Mouse (Mus musculus): ENCODE results near the gene Gemin6. TPM values are rescaled to one million over a fixed set of nuclear protein-coding genes. Genes with fewer than 3 reads are reported as not detected.
"Not testable (repeated sequence)": the region's sequence is repeated elsewhere in the genome, so short reads cannot be mapped to it uniquely, and the experiment has no call there.

Gemin6 gene
- polyA plus RNA-seq, 1 experiment from 2014 or later = 26.8 TPM

GRCm38 (mm10) chr17:80199160-80199778 is 25.0 kb upstream of the Gemin6 start:
- no peak overlapping the region for H3K4me3 ChIP-seq (ENCODE audit: low read length)
- H3K4me2 ChIP-seq (ENCODE audit: low read depth, low read length) = no peak overlapping the region
- no peaks in the 10 kb centered on the region for H3K27me3 ChIP-seq (ENCODE audit: control insufficient read depth, insufficient read depth, low read length)
- H3K9ac ChIP-seq (ENCODE audit: low read length) = no peak overlapping the region
- WGBS = 95% methylated on average over 3 of the region's 3 CpGs
- H3K9me3 ChIP-seq (replicated peaks; ENCODE audit: control insufficient read depth, low read length) = no peaks in the 10 kb centered on the region
- H3K27ac ChIP-seq (ENCODE audit: low read length) = no peak overlapping the region
- no peaks in the 10 kb centered on the region for H3K4me1 ChIP-seq (ENCODE audit: control insufficient read depth, insufficient read depth, low read length)
- H3K36me3 ChIP-seq (ENCODE audit: control insufficient read depth, insufficient read depth) = peaks cover 37% of the 10 kb centered on the region
- ATAC-seq (replicated peaks; ENCODE audit: extremely low read depth, insufficient read depth, low FRiP score) = no peak

DNA sequence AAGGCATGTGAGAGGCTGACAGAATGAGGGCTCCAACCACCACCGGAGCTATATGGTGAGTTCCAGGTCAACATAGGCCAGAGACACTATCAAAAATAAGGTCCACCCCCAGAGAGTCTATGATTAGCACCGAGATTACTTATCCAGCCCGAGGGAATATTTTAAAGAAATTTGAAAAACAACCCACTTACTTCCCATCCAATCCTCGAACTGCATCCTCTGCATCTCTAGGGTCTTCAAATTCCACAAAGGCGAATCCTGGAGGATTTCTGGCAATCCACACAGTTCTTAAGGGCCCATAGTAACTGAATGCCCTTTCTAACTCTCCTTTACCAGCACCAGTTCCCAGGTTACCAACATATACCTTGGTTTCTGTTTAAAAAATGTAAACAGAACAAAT is 18.6 kb upstream of the Gemin6 start:
- Histone ChIP-seq H3K36me3 (ENCODE audit: control insufficient read depth, insufficient read depth) (peaks cover 28% of the 10 kb centered on the region), H3K4me2 (ENCODE audit: low read depth, low read length) (peak overlapping the region; percentile 89), H3K27ac (ENCODE audit: low read length) (no peak overlapping the region), H3K4me3 (ENCODE audit: low read length) (peak overlapping the region; percentile 84), H3K9me3 (replicated peaks; ENCODE audit: control insufficient read depth, low read length) (no peaks in the 10 kb centered on the region), H3K9ac (ENCODE audit: low read length) (peak overlapping the region; percentile 99), H3K27me3 (ENCODE audit: control insufficient read depth, insufficient read depth, low read length) (no peaks in the 10 kb centered on the region), H3K4me1 (ENCODE audit: control insufficient read depth, insufficient read depth, low read length) (peaks cover 10% of the 10 kb centered on the region)
- WGBS = 8% methylated on average over 5 of the region's 5 CpGs
- ATAC-seq (replicated peaks; ENCODE audit: extremely low read depth, insufficient read depth, low FRiP score) = no peak

DNA sequence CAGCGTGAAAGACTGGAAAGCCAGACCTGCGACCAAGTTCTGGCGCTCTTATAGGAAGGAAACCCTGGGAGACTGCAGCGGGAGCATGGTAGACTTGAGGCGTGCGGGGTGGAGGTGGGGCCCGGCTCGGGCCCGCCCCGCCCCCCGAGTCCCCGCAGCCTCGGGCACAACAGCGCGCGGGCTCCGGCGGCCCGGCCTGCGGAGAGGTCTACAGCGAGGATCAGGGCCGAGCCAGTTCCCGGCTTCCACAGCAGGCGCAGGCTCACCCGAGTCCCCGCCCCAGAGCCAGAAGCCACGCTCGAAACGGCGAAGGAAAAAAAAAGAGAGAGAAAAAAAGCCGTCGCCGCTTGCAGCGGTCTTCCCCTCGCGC is 18.0 kb upstream of the Gemin6 start:
- peak overlapping the region; percentile 84 for H3K4me3 ChIP-seq (ENCODE audit: low read length)
- H3K4me2 ChIP-seq (ENCODE audit: low read depth, low read length) = peak overlapping the region; percentile 89
- peak; percentile 47 for ATAC-seq (replicated peaks; ENCODE audit: extremely low read depth, insufficient read depth, low FRiP score)
- peak overlapping the region; percentile 99 for H3K27ac ChIP-seq (ENCODE audit: low read length)
- H3K27me3 ChIP-seq (ENCODE audit: control insufficient read depth, insufficient read depth, low read length) = no peaks in the 10 kb centered on the region
- peaks cover 25% of the 10 kb centered on the region for H3K36me3 ChIP-seq (ENCODE audit: control insufficient read depth, insufficient read depth)
- WGBS = under 1% methylated on average over 36 of the region's 36 CpGs
- H3K4me1 ChIP-seq (ENCODE audit: control insufficient read depth, insufficient read depth, low read length) = peaks cover 10% of the 10 kb centered on the region
- no peaks in the 10 kb centered on the region for H3K9me3 ChIP-seq (replicated peaks; ENCODE audit: control insufficient read depth, low read length)
- peak overlapping the region; percentile 99 for H3K9ac ChIP-seq (ENCODE audit: low read length)

- Histone ChIP-seq H3K9ac (ENCODE audit: low read length) (peak within 1 kb of the TSS; percentile 99), H3K27ac (ENCODE audit: low read length) (peak within 1 kb of the TSS; percentile 99), H3K9me3 (replicated peaks; ENCODE audit: control insufficient read depth, low read length) (no peaks in the 10 kb centered on the region), H3K4me1 (ENCODE audit: control insufficient read depth, insufficient read depth, low read length) (peaks cover 10% of the 10 kb centered on the region), H3K4me2 (ENCODE audit: low read depth, low read length) (peak within 1 kb of the TSS; percentile 89), H3K36me3 (ENCODE audit: control insufficient read depth, insufficient read depth) (peaks cover 24% of the 10 kb centered on the region), H3K4me3 (ENCODE audit: low read length) (peak within 1 kb of the TSS; percentile 84), H3K27me3 (ENCODE audit: control insufficient read depth, insufficient read depth, low read length) (no peaks in the 10 kb centered on the region)
- WGBS = under 1% methylated on average over 91 of the region's 95 CpGs
- peak; percentile 94 for ATAC-seq (replicated peaks; ENCODE audit: extremely low read depth, insufficient read depth, low FRiP score)
Measured at GRCm38 (mm10) chr17:80206671-80207581, 17.3 kb upstream of the Gemin6 start, which contains the start of the genes Srsf7 and Ttc39d. Srsf7 (minus strand) TSS chr17:80207307. Ttc39d (plus strand) TSS chr17:80207460.

DNA sequence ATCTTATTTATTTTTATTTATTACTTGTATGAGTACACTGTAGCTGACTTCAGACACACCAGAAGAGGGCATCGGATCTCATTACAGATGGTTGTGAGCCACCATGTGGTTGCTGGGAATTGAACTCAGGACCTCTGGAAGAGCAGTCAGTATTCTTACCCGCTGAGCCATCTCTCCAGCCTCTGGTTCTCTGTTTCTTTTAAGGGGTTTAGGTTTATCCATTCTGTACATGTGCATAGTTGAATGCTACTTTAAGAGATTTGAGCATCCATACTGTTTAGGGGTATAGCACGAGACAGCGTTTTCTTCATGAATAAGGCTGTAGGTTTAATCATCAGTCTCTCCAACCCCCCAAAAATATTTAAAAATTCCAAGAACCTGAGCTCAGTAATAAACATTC is 10.2 kb upstream of the Gemin6 start:
- not testable (repeated sequence) for H3K9ac ChIP-seq (ENCODE audit: low read length); H3K9me3 ChIP-seq (replicated peaks; ENCODE audit: control insufficient read depth, low read length); H3K27ac ChIP-seq (ENCODE audit: low read length); H3K36me3 ChIP-seq (ENCODE audit: control insufficient read depth, insufficient read depth); H3K4me2 ChIP-seq (ENCODE audit: low read depth, low read length); H3K27me3 ChIP-seq (ENCODE audit: control insufficient read depth, insufficient read depth, low read length); H3K4me1 ChIP-seq (ENCODE audit: control insufficient read depth, insufficient read depth, low read length); H3K4me3 ChIP-seq (ENCODE audit: low read length); ATAC-seq (replicated peaks; ENCODE audit: extremely low read depth, insufficient read depth, low FRiP score)
- 94% methylated on average over 4 of the region's 4 CpGs for WGBS

DNA sequence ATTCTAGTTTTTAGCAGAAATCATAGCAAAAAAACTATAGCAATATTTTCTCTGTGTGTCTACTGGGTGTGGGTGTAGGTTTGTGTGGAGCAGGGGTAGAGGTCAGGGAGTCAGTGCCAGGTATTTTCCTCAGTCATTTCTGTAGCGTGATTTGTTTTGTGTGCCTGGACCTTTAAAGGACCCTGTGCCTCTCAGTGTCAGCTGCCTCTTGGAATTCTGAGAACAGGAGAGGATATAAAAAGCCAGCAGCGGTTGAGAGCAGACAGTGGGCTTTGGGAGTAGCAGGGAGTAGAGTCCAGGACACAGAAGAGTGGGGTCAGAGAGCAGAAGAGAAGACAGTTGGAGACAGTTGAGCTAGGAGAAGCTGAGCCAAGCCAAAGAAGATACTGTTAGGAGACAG is 4.1 kb upstream of the Gemin6 start:
- H3K4me2 ChIP-seq (ENCODE audit: low read depth, low read length) = no peak overlapping the region
- no peak overlapping the region for H3K4me3 ChIP-seq (ENCODE audit: low read length)
- H3K36me3 ChIP-seq (ENCODE audit: control insufficient read depth, insufficient read depth) = no peaks in the 10 kb centered on the region
- H3K27ac ChIP-seq (ENCODE audit: low read length) = no peak overlapping the region
- 45% methylated on average over 2 of the region's 2 CpGs for WGBS
- ATAC-seq (replicated peaks; ENCODE audit: extremely low read depth, insufficient read depth, low FRiP score) = no peak
- H3K9me3 ChIP-seq (replicated peaks; ENCODE audit: control insufficient read depth, low read length) = no peaks in the 10 kb centered on the region
- peaks cover 6% of the 10 kb centered on the region for H3K4me1 ChIP-seq (ENCODE audit: control insufficient read depth, insufficient read depth, low read length)
- H3K27me3 ChIP-seq (ENCODE audit: control insufficient read depth, insufficient read depth, low read length) = no peaks in the 10 kb centered on the region
- H3K9ac ChIP-seq (ENCODE audit: low read length) = no peak overlapping the region

DNA sequence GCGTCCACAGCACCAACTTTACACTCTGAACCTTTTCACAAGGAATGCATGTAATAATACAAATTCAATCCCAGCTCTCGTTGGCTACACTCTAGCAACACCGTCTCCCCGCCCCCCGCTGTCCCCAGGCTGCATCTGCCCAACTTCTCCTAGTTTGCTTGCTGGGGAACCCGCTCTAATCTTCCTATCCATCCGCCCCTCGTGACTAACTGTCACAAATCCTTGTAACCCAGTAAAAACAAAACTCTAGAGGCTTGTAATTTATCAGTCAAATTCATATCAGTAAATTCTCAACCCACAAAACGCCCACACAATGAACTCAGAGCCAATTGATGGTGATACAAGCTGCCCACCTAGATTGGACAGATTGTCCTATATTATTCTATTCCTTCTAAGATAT is 3.0 kb upstream of the Gemin6 start:
- 60% methylated on average over 9 of the region's 9 CpGs for WGBS
- H3K27ac ChIP-seq (ENCODE audit: low read length) = no peak overlapping the region
- H3K9me3 ChIP-seq (replicated peaks; ENCODE audit: control insufficient read depth, low read length) = no peaks in the 10 kb centered on the region
- H3K27me3 ChIP-seq (ENCODE audit: control insufficient read depth, insufficient read depth, low read length) = no peaks in the 10 kb centered on the region
- H3K4me2 ChIP-seq (ENCODE audit: low read depth, low read length) = no peak overlapping the region
- no peak for ATAC-seq (replicated peaks; ENCODE audit: extremely low read depth, insufficient read depth, low FRiP score)
- H3K36me3 ChIP-seq (ENCODE audit: control insufficient read depth, insufficient read depth) = no peaks in the 10 kb centered on the region
- H3K9ac ChIP-seq (ENCODE audit: low read length) = no peak overlapping the region
- peaks cover 6% of the 10 kb centered on the region for H3K4me1 ChIP-seq (ENCODE audit: control insufficient read depth, insufficient read depth, low read length)
- no peak overlapping the region for H3K4me3 ChIP-seq (ENCODE audit: low read length)

GRCm38 (mm10) chr17:80221890-80222628 is 2.2 kb upstream of the Gemin6 start:
- no peak for ATAC-seq (replicated peaks; ENCODE audit: extremely low read depth, insufficient read depth, low FRiP score)
- H3K36me3 ChIP-seq (ENCODE audit: control insufficient read depth, insufficient read depth) = no peaks in the 10 kb centered on the region
- H3K4me3 ChIP-seq (ENCODE audit: low read length) = no peak overlapping the region
- peaks cover 6% of the 10 kb centered on the region for H3K4me1 ChIP-seq (ENCODE audit: control insufficient read depth, insufficient read depth, low read length)
- H3K27ac ChIP-seq (ENCODE audit: low read length) = no peak overlapping the region
- H3K9me3 ChIP-seq (replicated peaks; ENCODE audit: control insufficient read depth, low read length) = no peaks in the 10 kb centered on the region
- no peak overlapping the region for H3K4me2 ChIP-seq (ENCODE audit: low read depth, low read length)
- H3K9ac ChIP-seq (ENCODE audit: low read length) = no peak overlapping the region
- 57% methylated on average over 3 of the region's 3 CpGs for WGBS
- H3K27me3 ChIP-seq (ENCODE audit: control insufficient read depth, insufficient read depth, low read length) = no peaks in the 10 kb centered on the region
